Mouse (Mus musculus): ENCODE data around the gene Gpatch4. TPM values are rescaled to one million over a fixed set of nuclear protein-coding genes. Genes with fewer than 3 reads are reported as not detected.

Gene Gpatch4
- polyA plus RNA-seq, 1 experiment from 2014 or later, result 35.8 TPM

DNA sequence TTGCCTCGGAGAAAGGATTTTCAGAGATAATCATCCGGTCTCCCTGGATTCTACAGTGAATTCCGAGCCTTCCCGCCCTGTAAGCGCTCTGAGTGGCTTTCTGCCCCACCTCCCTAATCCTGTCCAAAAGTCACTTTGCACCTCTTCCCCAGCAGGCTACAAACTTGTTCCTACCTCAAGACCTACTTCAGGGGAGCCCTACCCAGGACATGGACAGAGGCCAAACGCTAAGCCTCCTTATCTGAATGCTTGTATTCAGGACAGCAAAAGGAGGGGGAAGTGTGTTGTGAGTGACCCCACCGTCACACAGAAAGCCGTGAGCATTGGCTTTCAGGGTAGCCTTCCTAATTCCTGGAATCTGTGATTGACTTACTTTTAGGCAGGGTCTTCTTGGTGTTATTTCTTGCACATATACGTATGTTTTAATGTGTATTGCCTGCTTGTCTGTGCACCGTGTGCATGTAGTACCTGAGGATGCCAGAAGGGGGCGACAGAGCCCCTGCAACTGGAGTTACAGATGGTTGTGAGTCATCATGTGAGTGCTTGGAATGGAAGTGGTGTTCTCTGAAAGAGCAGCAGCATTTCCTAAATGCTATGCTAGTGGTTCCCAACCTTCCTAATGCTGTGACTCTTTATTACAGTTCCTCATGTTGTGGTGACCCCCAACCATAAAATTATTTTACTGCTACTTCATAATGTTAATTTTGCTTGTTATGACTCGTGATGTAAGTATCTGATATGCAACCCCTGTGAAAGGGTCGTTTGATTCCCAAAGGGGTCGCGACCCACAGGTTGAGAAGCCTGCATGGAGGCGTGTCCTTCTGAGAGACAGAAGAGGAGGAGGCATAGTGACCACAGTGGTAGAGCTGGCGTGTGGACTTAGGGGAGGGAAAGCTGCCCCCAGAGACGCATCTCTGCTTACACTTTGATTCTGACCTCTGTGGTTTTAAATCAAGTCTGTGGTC lies 36.8 kb upstream of the Gpatch4 start:
- Histone ChIP-seq H3K4me2 (replicated peaks) (no peak overlapping the region), H3K27me3 (peaks cover 48% of the 10 kb centered on the region), H3K9me3 (replicated peaks) (no peaks in the 10 kb centered on the region), H3K4me1 (peaks cover 4% of the 10 kb centered on the region; the same call in 1 of the 2 replicates), H3K9ac (no peak overlapping the region), H3K4me3 (replicated peaks) (no peak overlapping the region), H3K36me3 (no peaks in the 10 kb centered on the region), H3K27ac (replicated peaks) (no peak overlapping the region)
- no peak for ATAC-seq (ENCODE audit: insufficient number of reproducible peaks, low FRiP score, low TSS enrichment, low read depth)
- 76% methylated on average over 18 of the region's 18 CpGs for WGBS

DNA sequence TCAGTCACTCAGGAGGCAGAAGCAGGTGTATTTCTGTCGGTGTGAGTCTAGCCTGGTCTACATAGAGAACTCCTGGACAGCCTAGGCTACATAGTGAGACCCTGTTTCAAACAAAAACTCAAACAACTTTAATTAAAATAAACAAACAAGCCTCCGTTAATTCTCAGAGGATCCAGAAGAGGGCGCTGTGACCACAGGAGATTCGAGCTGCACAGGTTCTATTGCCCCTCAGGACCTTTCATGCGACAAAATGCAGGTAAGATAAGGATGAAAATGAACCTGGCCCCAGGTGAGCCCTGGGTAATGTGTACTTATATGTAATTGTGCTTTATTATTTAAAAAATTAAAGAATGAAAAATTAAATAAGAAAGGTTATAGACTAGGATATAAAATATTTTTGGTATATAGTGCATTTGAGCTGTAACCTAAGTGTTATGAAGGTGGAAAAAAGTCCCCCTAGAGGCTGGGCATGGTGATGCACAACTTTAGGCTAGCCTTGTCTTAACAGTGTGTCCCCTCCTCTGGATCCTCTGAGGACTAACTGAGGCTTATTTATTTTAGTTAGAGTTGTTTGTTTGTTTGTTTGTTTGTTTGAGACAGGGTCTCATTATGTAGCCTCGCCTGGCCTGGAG lies 32.2 kb upstream of the Gpatch4 start:
- 9% methylated on average over 6 of the region's 6 CpGs for WGBS
- no peak for ATAC-seq (ENCODE audit: insufficient number of reproducible peaks, low FRiP score, low TSS enrichment, low read depth)
- H3K4me3 ChIP-seq (replicated peaks), result no peak overlapping the region
- H3K4me2 ChIP-seq (replicated peaks), result no peak overlapping the region
- H3K27ac ChIP-seq (replicated peaks), result no peak overlapping the region
- no peaks in the 10 kb centered on the region for H3K9me3 ChIP-seq (replicated peaks)
- no peak overlapping the region for H3K9ac ChIP-seq
- H3K4me1 ChIP-seq, result no peaks in the 10 kb centered on the region
- no peaks in the 10 kb centered on the region for H3K36me3 ChIP-seq
- H3K27me3 ChIP-seq, result peaks cover 9% of the 10 kb centered on the region

DNA sequence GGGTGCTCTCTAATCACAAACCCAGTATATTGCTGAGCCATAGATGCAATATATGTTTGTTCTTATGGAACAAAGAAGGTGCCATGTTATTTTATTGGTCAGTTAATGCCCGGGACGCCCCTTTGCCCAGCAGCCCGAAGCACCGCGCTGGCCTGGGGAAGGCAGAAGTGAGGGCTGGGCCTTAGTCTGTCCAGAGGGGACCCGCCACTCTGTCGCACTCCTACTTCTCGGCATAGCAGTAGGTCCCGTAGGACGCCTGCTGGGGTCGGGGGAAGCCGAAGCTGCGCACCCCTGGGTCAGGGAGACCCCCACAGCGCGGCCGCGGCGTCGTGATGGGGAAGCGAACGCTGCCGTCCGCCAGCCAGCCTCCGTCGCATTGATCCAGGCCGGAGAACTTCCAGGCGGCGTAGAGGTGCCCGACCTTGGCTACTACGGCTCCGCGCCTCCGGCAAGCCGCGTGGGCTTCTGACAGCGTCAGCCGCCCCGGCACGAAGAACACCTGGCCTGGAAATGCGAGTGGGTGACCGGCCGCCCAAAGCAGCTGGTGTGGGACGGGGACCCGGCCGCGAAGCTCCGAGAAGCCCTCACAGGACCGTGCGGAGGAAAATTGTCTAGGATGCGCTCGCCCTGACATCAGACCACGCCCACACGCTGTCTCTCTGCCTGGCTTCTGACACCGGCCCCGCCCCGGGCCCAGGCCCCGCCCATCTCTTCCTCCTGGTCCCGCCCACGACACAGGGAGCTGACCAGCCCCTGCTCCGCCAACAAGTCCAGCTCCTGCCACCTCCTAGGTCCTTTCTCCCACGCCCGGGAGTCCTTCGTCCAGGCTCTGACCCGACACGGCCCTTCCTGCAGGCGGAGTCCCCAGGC lies 20.4 kb upstream of the Gpatch4 start:
- ATAC-seq (ENCODE audit: insufficient number of reproducible peaks, low FRiP score, low TSS enrichment, low read depth), result peak; percentile 84
- under 1% methylated on average over 66 of the region's 66 CpGs for WGBS
- Histone ChIP-seq H3K4me3 (replicated peaks) (peak overlapping the region; percentile 55), H3K4me2 (replicated peaks) (peak overlapping the region; percentile 100), H3K27me3 (peaks cover 77% of the 10 kb centered on the region), H3K27ac (replicated peaks) (no peak overlapping the region), H3K4me1 (peaks cover 19% of the 10 kb centered on the region), H3K36me3 (no peaks in the 10 kb centered on the region), H3K9me3 (replicated peaks) (no peaks in the 10 kb centered on the region), H3K9ac (no peak overlapping the region)

DNA sequence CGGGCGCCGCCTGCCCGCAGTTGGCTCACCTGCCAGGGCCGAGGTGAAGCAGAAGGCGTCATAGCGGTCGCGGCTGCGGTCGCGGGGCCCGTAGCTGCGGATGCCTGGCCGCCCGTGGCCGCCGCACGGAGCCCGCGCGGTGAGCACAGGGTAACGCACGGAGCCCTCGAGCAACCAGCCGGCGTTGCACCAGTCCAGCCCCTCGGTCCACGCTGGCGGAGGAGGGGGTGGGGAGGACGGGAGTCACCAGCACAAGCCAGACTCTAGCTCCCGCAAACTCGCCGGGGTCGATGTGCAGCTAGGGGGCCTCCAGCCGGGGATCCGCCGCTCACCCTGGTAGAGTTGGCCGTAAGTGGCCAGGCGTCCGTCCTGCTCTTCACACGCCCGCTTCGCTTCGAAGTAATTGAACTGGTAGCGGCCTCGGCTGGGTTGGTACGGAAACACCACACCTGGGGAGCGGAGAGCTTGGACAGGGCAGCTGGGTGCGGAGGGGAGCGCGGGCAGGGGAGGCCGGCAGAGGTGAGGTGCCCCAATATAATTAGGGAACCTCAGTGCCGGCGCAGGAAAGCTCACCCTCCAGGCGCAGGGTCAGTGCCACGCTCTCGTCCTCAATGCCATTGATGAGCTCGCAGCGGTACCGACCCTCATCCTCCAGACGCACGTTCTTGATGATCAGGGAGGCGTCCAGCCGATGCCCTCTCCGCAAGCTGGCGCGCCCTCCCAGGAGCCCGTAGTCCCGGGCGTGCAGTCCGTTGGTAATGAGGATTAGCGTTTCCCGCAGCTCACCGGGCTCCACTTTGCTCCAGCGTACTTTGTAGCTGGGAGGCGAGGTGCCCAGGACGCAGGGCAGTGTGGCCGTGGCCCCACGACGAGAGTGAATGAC lies 19.5 kb upstream of the Gpatch4 start:
- H3K4me2 ChIP-seq (replicated peaks), result peak overlapping the region; percentile 100
- H3K36me3 ChIP-seq, result no peaks in the 10 kb centered on the region
- no peaks in the 10 kb centered on the region for H3K9me3 ChIP-seq (replicated peaks)
- no peak overlapping the region for H3K27ac ChIP-seq (replicated peaks)
- ATAC-seq (ENCODE audit: insufficient number of reproducible peaks, low FRiP score, low TSS enrichment, low read depth), result peak; percentile 48; the same call in 1 of the 2 replicates
- H3K9ac ChIP-seq, result no peak overlapping the region
- under 1% methylated on average over 81 of the region's 81 CpGs for WGBS
- H3K4me1 ChIP-seq, result peaks cover 19% of the 10 kb centered on the region
- H3K4me3 ChIP-seq (replicated peaks), result peak overlapping the region; percentile 55
- H3K27me3 ChIP-seq, result peaks cover 77% of the 10 kb centered on the region

DNA sequence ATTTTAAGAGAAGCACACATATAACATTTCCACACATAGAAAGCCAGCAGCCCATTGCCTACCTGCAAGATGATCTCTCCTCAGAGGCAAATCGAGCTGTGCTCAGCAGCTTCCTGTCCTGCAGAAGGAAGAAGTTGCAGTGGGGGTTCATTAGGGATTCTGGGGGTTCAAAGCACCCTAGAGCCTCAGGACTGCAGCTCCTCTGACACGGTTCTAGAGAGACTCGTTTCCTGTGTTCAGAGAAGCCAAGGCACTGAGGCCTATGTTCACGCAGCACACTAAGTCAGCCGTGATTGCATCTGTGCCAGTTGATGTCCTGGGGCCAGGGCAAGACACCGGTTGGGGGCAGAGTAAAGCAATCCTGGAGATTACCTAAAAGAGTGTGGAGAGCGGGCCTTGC lies 16.1 kb upstream of the Gpatch4 start:
- H3K9me3 ChIP-seq (replicated peaks), result no peaks in the 10 kb centered on the region
- no peak overlapping the region for H3K4me3 ChIP-seq (replicated peaks)
- no peak overlapping the region for H3K4me2 ChIP-seq (replicated peaks)
- WGBS, result 49% methylated on average over 7 of the region's 7 CpGs
- no peak for ATAC-seq (ENCODE audit: insufficient number of reproducible peaks, low FRiP score, low TSS enrichment, low read depth)
- no peaks in the 10 kb centered on the region for H3K36me3 ChIP-seq
- peaks cover 22% of the 10 kb centered on the region for H3K4me1 ChIP-seq
- H3K27me3 ChIP-seq, result peaks cover 75% of the 10 kb centered on the region
- H3K9ac ChIP-seq, result no peak overlapping the region
- no peak overlapping the region for H3K27ac ChIP-seq (replicated peaks)

DNA sequence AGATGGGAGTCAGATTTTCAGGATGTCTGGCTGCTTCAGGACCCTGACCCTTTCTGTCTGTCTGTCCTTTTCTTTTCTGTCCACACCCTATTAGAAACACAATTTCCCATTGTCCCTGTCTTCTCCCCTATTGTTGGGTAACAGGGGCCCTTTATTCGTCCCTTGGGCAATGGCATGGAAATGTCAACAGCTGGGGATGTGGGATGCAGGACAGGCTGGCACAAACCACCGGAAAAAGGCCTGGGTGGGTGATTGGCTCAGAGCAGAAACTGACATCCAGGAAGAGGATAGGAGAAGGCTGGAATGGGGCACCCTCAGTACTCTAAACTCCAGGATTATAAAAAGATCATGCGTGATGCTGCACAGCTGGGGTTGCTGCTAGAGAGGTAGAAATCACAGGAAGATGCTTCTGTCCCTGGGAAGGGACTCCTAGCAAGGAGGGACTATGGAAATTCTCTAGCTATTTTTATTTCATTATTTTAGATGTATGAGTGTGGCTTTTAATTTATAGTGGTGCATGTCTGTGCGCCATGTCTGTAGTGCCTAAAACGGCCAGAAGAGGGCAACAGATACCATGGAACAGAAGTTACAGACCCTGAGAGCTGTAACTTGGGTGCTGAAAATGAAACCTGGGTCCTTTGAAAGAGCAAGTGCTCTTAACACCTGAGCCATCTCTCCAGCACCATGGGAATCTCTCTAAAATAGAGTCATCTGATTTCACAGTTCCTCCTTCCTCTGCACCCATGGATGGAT lies 15.3 kb upstream of the Gpatch4 start, which contains the start of gene Hapln2:
Hapln2 (minus strand) TSS at position 150 of the 753 bp plus-strand sequence.
- Histone ChIP-seq H3K4me3 (replicated peaks) (no peak within 1 kb of the TSS), H3K4me1 (peaks cover 17% of the 10 kb centered on the region), H3K9me3 (replicated peaks) (no peaks in the 10 kb centered on the region), H3K36me3 (no peaks in the 10 kb centered on the region), H3K27ac (replicated peaks) (no peak within 1 kb of the TSS), H3K9ac (no peak within 1 kb of the TSS), H3K4me2 (replicated peaks) (no peak within 1 kb of the TSS), H3K27me3 (peaks cover 72% of the 10 kb centered on the region)
- ATAC-seq (ENCODE audit: insufficient number of reproducible peaks, low FRiP score, low TSS enrichment, low read depth), result no peak
- 43% methylated on average over 5 of the region's 5 CpGs for WGBS

DNA sequence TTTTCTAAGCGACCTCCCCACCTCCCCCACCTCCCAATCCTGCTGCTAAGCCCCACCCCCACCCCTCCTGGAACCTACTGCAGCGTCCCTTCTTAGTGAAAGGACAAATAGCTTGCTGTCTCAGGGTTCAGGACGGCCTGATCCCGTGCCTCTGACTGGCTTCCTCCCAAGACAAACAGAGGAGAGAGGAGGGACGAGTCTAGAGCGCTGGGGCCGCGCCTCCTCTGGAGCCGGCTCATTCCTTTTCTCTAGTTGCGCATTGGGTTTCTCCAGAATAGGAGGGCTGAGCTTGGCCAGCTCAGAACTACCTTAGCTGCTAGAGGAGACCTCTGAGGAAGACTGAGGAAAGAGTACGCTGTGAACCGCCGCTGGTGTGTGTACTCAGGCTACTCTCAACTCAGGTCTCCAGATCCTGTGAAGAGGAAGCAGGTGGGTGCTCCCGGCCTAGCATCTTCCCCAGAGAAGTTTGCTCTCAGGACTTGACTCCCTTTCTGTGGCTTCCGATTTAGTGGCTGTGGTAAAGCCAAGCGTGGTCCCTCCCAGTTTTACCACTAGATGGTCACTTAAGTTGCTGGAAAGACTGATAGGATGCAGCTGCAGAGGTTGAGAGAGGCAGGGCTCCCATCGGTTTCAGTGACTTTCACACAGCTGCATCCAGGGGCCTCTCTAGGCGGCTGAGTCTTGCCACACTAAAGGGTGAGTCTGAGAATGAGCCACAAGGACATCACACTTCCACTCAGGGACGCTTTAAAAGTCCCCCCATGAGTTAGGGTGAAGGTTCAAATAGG lies 12.1 kb upstream of the Gpatch4 start:
- Histone ChIP-seq H3K36me3 (no peaks in the 10 kb centered on the region), H3K27ac (replicated peaks) (no peak overlapping the region), H3K27me3 (peaks cover 43% of the 10 kb centered on the region), H3K9ac (no peak overlapping the region), H3K4me3 (replicated peaks) (no peak overlapping the region), H3K4me2 (replicated peaks) (no peak overlapping the region), H3K9me3 (replicated peaks) (no peaks in the 10 kb centered on the region), H3K4me1 (peaks cover 3% of the 10 kb centered on the region; the same call in 1 of the 2 replicates)
- ATAC-seq (ENCODE audit: insufficient number of reproducible peaks, low FRiP score, low TSS enrichment, low read depth), result no peak
- 15% methylated on average over 19 of the region's 19 CpGs for WGBS

DNA sequence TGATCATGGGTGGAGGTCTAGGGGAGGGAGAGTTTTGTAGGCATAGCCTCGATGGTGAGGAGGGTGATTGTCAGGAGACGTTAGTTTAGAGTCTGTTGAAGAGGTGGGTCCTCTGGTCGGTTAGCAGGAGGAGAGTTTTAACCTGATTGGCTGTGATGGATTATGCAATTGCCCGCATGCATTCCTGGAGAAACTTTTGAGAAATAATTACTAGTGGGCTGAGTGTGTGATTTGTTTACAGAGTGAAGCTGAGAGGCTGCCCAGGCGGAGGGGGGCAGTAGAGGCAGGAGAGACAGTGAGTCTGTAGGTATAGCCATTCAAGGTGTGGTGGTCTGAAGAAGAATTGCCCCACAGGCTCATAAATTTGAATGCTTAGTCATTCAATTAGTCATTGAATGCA lies 9.4 kb upstream of the Gpatch4 start:
- 55% methylated on average over 5 of the region's 5 CpGs for WGBS
- no peak overlapping the region for H3K27ac ChIP-seq (replicated peaks)
- peaks cover 3% of the 10 kb centered on the region; the same call in 1 of the 2 replicates for H3K4me1 ChIP-seq
- no peak overlapping the region for H3K9ac ChIP-seq
- no peak for ATAC-seq (ENCODE audit: insufficient number of reproducible peaks, low FRiP score, low TSS enrichment, low read depth)
- H3K9me3 ChIP-seq (replicated peaks), result no peaks in the 10 kb centered on the region
- no peak overlapping the region for H3K4me2 ChIP-seq (replicated peaks)
- H3K4me3 ChIP-seq (replicated peaks), result no peak overlapping the region
- H3K36me3 ChIP-seq, result no peaks in the 10 kb centered on the region
- H3K27me3 ChIP-seq, result peaks cover 35% of the 10 kb centered on the region

DNA sequence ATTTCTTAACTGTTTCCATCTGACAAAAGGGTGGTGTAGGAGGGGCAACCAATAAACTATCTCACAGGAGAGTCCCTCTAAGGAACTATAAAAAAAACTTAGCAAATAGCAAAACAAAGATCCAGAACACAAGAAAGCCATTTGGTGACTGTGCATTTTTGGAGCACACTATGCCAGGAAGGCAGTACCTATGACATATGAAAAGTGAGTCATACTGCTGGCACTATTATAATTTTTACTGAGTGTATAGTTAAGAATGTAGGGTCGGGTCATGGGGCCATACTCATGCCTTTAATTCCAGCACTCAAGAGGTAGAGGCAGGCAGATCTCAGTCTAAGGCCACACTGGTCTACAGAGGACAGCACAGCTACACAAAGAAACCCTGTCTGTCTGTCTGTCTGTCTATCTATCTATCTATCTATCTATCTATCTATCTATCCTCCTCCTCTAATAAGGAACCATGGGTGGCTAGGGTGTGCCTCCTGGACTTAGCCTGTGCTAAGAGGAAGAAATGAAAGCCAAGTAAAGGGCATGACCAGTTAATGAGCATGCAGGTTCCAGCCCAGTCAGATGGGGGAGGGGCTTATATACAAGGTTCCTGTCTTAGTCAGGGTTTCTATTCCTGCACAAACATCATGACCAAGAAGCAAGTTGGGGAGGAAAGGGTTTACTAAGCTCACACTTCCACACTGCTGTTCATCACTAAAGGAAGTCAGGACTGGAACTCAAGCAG lies 7.2 kb upstream of the Gpatch4 start:
- no peak for ATAC-seq (ENCODE audit: insufficient number of reproducible peaks, low FRiP score, low TSS enrichment, low read depth)
- WGBS, result 67% methylated on average over 1 of the region's 1 CpGs
- Histone ChIP-seq H3K4me1 (peaks cover 1% of the 10 kb centered on the region; the same call in 1 of the 2 replicates), H3K27me3 (peaks cover 28% of the 10 kb centered on the region), H3K27ac (replicated peaks) (no peak overlapping the region), H3K36me3 (no peaks in the 10 kb centered on the region), H3K4me2 (replicated peaks) (no peak overlapping the region), H3K9ac (no peak overlapping the region), H3K9me3 (replicated peaks) (no peaks in the 10 kb centered on the region), H3K4me3 (replicated peaks) (no peak overlapping the region)

Data from embryonic facial prominence, embryonic 15.5 days (tissue).